Mouse (Mus musculus): ENCODE results near the gene Tmem235. TPM values are rescaled to one million over a fixed set of nuclear protein-coding genes. Genes with fewer than 3 reads are reported as not detected.
"Not testable (repeated sequence)": the region's sequence is repeated elsewhere in the genome, so short reads cannot be mapped to it uniquely, and the experiment has no call there.

The Tmem235 gene
- polyA plus RNA-seq, 2 experiments from 2014 or later: not detected

GRCm38 (mm10) chr11:117833509-117833908, 27.0 kb upstream of the Tmem235 start:
- ATAC-seq: not testable (repeated sequence)

- ATAC-seq: no peak
Measured at GRCm38 (mm10) chr11:117834086-117834485, 26.5 kb upstream of the Tmem235 start.

- ATAC-seq: no peak
Measured at GRCm38 (mm10) chr11:117836306-117836705, 24.2 kb upstream of the Tmem235 start.

- no peak for ATAC-seq
Measured at GRCm38 (mm10) chr11:117838572-117838971, 22.0 kb upstream of the Tmem235 start.

GRCm38 (mm10) chr11:117839021-117839420, 21.5 kb upstream of the Tmem235 start:
- ATAC-seq: no peak

GRCm38 (mm10) chr11:117840910-117841309, 19.6 kb upstream of the Tmem235 start:
- ATAC-seq: no peak

- no peak for ATAC-seq
Measured at GRCm38 (mm10) chr11:117843434-117843833, 17.1 kb upstream of the Tmem235 start.

GRCm38 (mm10) chr11:117844997-117845396, 15.6 kb upstream of the Tmem235 start:
- no peak for ATAC-seq

GRCm38 (mm10) chr11:117845651-117846050, 14.9 kb upstream of the Tmem235 start:
- no peak for ATAC-seq

GRCm38 (mm10) chr11:117846640-117847039, 13.9 kb upstream of the Tmem235 start:
- ATAC-seq: no peak

GRCm38 (mm10) chr11:117847593-117848215, 12.8 kb upstream of the Tmem235 start:
- ATAC-seq: no peak

- ATAC-seq: peak; percentile 77
Measured at GRCm38 (mm10) chr11:117848271-117848984, 12.1 kb upstream of the Tmem235 start.

- ATAC-seq: peak; percentile 91
Measured at GRCm38 (mm10) chr11:117848985-117849671, 11.4 kb upstream of the Tmem235 start, which contains the start of gene Birc5. TSS of gene Birc5 (plus strand) at chr11:117849251.

- no peak for ATAC-seq
Measured at GRCm38 (mm10) chr11:117852875-117853274, 7.7 kb upstream of the Tmem235 start.

- no peak for ATAC-seq
Measured at GRCm38 (mm10) chr11:117854241-117854640, 6.3 kb upstream of the Tmem235 start.

- no peak for ATAC-seq
Measured at GRCm38 (mm10) chr11:117855360-117855759, 5.2 kb upstream of the Tmem235 start.

- ATAC-seq: no peak
Measured at GRCm38 (mm10) chr11:117855975-117856374, 4.6 kb upstream of the Tmem235 start.

- ATAC-seq: no peak
Measured at GRCm38 (mm10) chr11:117857462-117857861, 3.1 kb upstream of the Tmem235 start.

- no peak for ATAC-seq
Measured at GRCm38 (mm10) chr11:117858392-117858791, 2.2 kb upstream of the Tmem235 start.

GRCm38 (mm10) chr11:117863174-117863856, 2.8 kb downstream of the Tmem235 start:
- ATAC-seq: no peak

GRCm38 (mm10) chr11:117864805-117865204, 4.3 kb downstream of the Tmem235 start:
- no peak for ATAC-seq

- ATAC-seq: no peak
Measured at GRCm38 (mm10) chr11:117865988-117866387, 5.4 kb downstream of the Tmem235 start.
